ENCODE assay signal across 13 mouse cellular contexts in the genomic region with DNA sequence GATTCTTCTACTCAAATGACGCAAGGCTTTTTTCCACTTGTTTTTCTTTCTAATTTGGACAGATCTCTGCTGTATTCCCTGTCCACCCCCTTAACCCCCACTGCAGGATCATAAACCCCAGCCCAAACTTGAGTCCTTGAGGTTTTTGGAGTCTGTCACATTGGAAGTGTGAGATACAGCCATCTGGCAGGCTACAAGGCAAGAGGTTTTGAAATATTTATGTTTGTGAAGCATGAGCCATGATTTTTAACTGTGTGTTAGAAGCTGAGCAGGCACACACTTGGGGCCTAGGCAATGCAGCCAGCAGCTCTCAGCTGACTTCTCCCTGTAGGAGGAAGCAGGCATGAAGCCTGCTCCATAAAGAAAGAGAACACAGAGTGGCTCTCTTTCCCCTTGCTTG. TPM values are rescaled to one million over a fixed set of nuclear protein-coding genes. Genes with fewer than 3 reads are reported as not detected.
DNase-seq lines count a peak whose midpoint lies in the region; ATAC-seq lines count a peak whose summit lies in the region.
"Had no signal": no experiment of that assay in that cellular context is flagged by ENCODE, and none has a peak within 500 bp of the region (broad histone marks: within the 10 kb centered on the region; RNA-seq: fewer than 3 reads in every experiment).

No protein-coding gene starts in this region.

- WGBS in hindbrain, embryonic 12.5 days: 88% methylated on average over 1 of the region's 1 CpGs
- 82% methylated on average over 1 of the region's 1 CpGs for WGBS in hindbrain, embryonic 10.5 days
- 90% methylated on average over 1 of the region's 1 CpGs for WGBS in neural tube, embryonic 12.5 days
- WGBS in limb, embryonic 12.5 days: 75% methylated on average over 1 of the region's 1 CpGs
- 57% methylated on average over 1 of the region's 1 CpGs for WGBS in stomach, embryonic 15.5 days

- no peak overlapping the region for H3K4me3 ChIP-seq in hindbrain, embryonic 12.5 days
- no peak overlapping the region for H3K4me3 ChIP-seq in hindbrain, embryonic 10.5 days
- no peak overlapping the region for H3K4me3 ChIP-seq in neural tube, embryonic 12.5 days
- no peak overlapping the region for H3K4me3 ChIP-seq in limb, embryonic 12.5 days (replicated peaks)
- no peak overlapping the region for H3K4me3 ChIP-seq in stomach, embryonic 15.5 days (replicated peaks)
- H3K4me3 ChIP-seq: heart, embryonic 13.5 days; myocyte had no signal

- peak overlapping the region; percentile 52; the same call in 1 of the 2 replicates for H3K27ac ChIP-seq in hindbrain, embryonic 12.5 days
- H3K27ac ChIP-seq in hindbrain, embryonic 10.5 days: no peak overlapping the region
- H3K27ac ChIP-seq in neural tube, embryonic 12.5 days: peak overlapping the region; percentile 42; the same call in 1 of the 2 replicates
- peak overlapping the region; percentile 70 for H3K27ac ChIP-seq in limb, embryonic 12.5 days
- peak overlapping the region; percentile 22; the same call in 1 of the 2 replicates for H3K27ac ChIP-seq in stomach, embryonic 15.5 days
- H3K27ac ChIP-seq: heart, embryonic 13.5 days; liver, embryonic 14.5 days had no signal

- H3K27me3 ChIP-seq in hindbrain, embryonic 12.5 days: no peaks in the 10 kb centered on the region
- no peaks in the 10 kb centered on the region for H3K27me3 ChIP-seq in hindbrain, embryonic 10.5 days (ENCODE audit: insufficient read depth, poor library complexity, severe bottlenecking)
- no peaks in the 10 kb centered on the region for H3K27me3 ChIP-seq in neural tube, embryonic 12.5 days (replicated peaks)
- H3K27me3 ChIP-seq in limb, embryonic 12.5 days: peaks cover 5% of the 10 kb centered on the region; the same call in 1 of the 2 replicates
- no peaks in the 10 kb centered on the region for H3K27me3 ChIP-seq in stomach, embryonic 15.5 days (replicated peaks)

- DNase-seq in hindbrain, embryonic 10.5 days (ENCODE audit: low spot score): no peak
- no peak for DNase-seq in neural tube, embryonic 10.5 days (ENCODE audit: extremely low spot score, low spot score)
- no peak for DNase-seq in cerebellum, postnatal 36 days
- DNase-seq in adrenal gland, postnatal 4 days (ENCODE audit: low spot score in 2 of 2): no peak
- DNase-seq: cerebellum, adult 11 months; thymus, postnatal 4 days had no signal

- H3K9ac ChIP-seq in hindbrain, embryonic 12.5 days: no peak overlapping the region
- no peak overlapping the region for H3K9ac ChIP-seq in neural tube, embryonic 12.5 days
- no peak overlapping the region for H3K9ac ChIP-seq in limb, embryonic 12.5 days (replicated peaks)
- no peak overlapping the region for H3K9ac ChIP-seq in stomach, embryonic 15.5 days
- H3K9ac ChIP-seq: heart, embryonic 13.5 days; liver, embryonic 14.5 days had no signal

- no peak for ATAC-seq in hindbrain, embryonic 12.5 days (ENCODE audit: low FRiP score)
- no peak for ATAC-seq in neural tube, embryonic 12.5 days (ENCODE audit: low FRiP score, low read depth)
- no peak for ATAC-seq in limb, embryonic 12.5 days (ENCODE audit: insufficient number of reproducible peaks, insufficient read depth, low FRiP score, low TSS enrichment, low read depth)
- no peak for ATAC-seq in stomach, embryonic 15.5 days (ENCODE audit: insufficient read depth, low FRiP score, low read depth)

- H3K4me1 ChIP-seq in hindbrain, embryonic 12.5 days: peaks cover 5% of the 10 kb centered on the region; the same call in 1 of the 2 replicates
- no peaks in the 10 kb centered on the region for H3K4me1 ChIP-seq in hindbrain, embryonic 10.5 days (replicated peaks)
- H3K4me1 ChIP-seq in neural tube, embryonic 12.5 days: peaks cover 6% of the 10 kb centered on the region; the same call in 1 of the 2 replicates
- H3K4me1 ChIP-seq in limb, embryonic 12.5 days (replicated peaks): 0 out of 2 replicates have a peak, but pooled peaks cover 5% of the 10 kb centered on the region
- no peaks in the 10 kb centered on the region for H3K4me1 ChIP-seq in stomach, embryonic 15.5 days
- H3K4me1 ChIP-seq: heart, embryonic 13.5 days had no signal

- no peaks in the 10 kb centered on the region for H3K36me3 ChIP-seq in hindbrain, embryonic 12.5 days
- H3K36me3 ChIP-seq in hindbrain, embryonic 10.5 days: no peaks in the 10 kb centered on the region
- no peaks in the 10 kb centered on the region for H3K36me3 ChIP-seq in neural tube, embryonic 12.5 days
- H3K36me3 ChIP-seq in limb, embryonic 12.5 days: no peaks in the 10 kb centered on the region
- no peaks in the 10 kb centered on the region for H3K36me3 ChIP-seq in stomach, embryonic 15.5 days
- H3K36me3 ChIP-seq: heart, embryonic 13.5 days had no signal

- H3K9me3 ChIP-seq in hindbrain, embryonic 12.5 days (replicated peaks): no peaks in the 10 kb centered on the region
- H3K9me3 ChIP-seq in hindbrain, embryonic 10.5 days: no peaks in the 10 kb centered on the region
- H3K9me3 ChIP-seq in neural tube, embryonic 12.5 days: no peaks in the 10 kb centered on the region
- H3K9me3 ChIP-seq in limb, embryonic 12.5 days: no peaks in the 10 kb centered on the region
- H3K9me3 ChIP-seq in stomach, embryonic 15.5 days: no peaks in the 10 kb centered on the region
- H3K9me3 ChIP-seq: heart, embryonic 13.5 days had no signal

- no peak overlapping the region for H3K4me2 ChIP-seq in hindbrain, embryonic 12.5 days (replicated peaks)
- H3K4me2 ChIP-seq in neural tube, embryonic 12.5 days (replicated peaks): no peak overlapping the region
- H3K4me2 ChIP-seq in limb, embryonic 12.5 days: no peak overlapping the region
- no peak overlapping the region for H3K4me2 ChIP-seq in stomach, embryonic 15.5 days
- H3K4me2 ChIP-seq: heart, embryonic 13.5 days had no signal

RNA-seq across cellular contexts. Expression of gene Sc5d, which starts 57.3 kb away (rescaled TPM):
- 67.4 and 71.9 TPM in 2 replicates for polyA plus RNA-seq in hindbrain, embryonic 12.5 days (2016; fragmentation: Nextera tagmentation; extraction: Ambion mirVana)
- 63.5 and 64.9 TPM in 2 replicates for polyA plus RNA-seq in hindbrain, embryonic 10.5 days (2016; fragmentation: Nextera tagmentation; extraction: Ambion mirVana)
- 63.5 and 64.1 TPM in 2 replicates for polyA plus RNA-seq in neural tube, embryonic 12.5 days (2016; fragmentation: Nextera tagmentation; extraction: Ambion mirVana)
- polyA plus RNA-seq in limb, embryonic 12.5 days (2016; fragmentation: Nextera tagmentation; extraction: Ambion mirVana): 45.3 and 46.0 TPM in 2 replicates
- polyA plus RNA-seq in stomach, embryonic 15.5 days (2015; fragmentation: Nextera tagmentation; extraction: Ambion mirVana): 64.8 and 72.1 TPM in 2 replicates
- 10 to 100 TPM; 28.9 to 41.4 TPM for total RNA-seq in adrenal gland, postnatal 4 days (2021)
